ENCODE assay signal across 25 mouse cellular contexts in genomic region chr3:144433039-144433438, GRCm38 (mm10).
"Had no signal": no experiment of that assay in that cellular context is flagged by ENCODE, and none has a peak within 500 bp of the region (broad histone marks: within the 10 kb centered on the region; RNA-seq: fewer than 3 reads in every experiment).

No protein-coding gene starts in this region.

- H3K36me3 ChIP-seq: intestine, embryonic 15.5 days had no signal

- H3K4me1 ChIP-seq: intestine, embryonic 15.5 days; limb, embryonic 10.5 days; limb, embryonic 12.5 days; liver, embryonic 13.5 days; liver, embryonic 15.5 days had no signal

- H3K9ac ChIP-seq: heart, embryonic 12.5 days; hindbrain, embryonic 12.5 days; hindbrain, embryonic 14.5 days; intestine, embryonic 15.5 days; limb, embryonic 12.5 days; liver, embryonic 13.5 days; liver, embryonic 15.5 days had no signal

- DNase-seq: gastrocnemius, postnatal 10 days; gastrocnemius, postnatal 25 days; heart, adult 2 months; heart, postnatal 10 days; heart, postnatal 36 days; kidney, adult 18-20 months; kidney, adult 8-10 months; kidney, postnatal 10 days; kidney, postnatal 25 days; kidney, postnatal 4 days; liver; liver, embryonic 13.5 days had no signal

- H3K9me3 ChIP-seq: heart, embryonic 12.5 days; hindbrain, embryonic 10.5 days; hindbrain, embryonic 12.5 days; intestine, embryonic 15.5 days; limb, embryonic 10.5 days; limb, embryonic 12.5 days; liver, embryonic 13.5 days; liver, embryonic 15.5 days had no signal

- H3K4me2 ChIP-seq: heart, embryonic 12.5 days; hindbrain, embryonic 12.5 days; hindbrain, embryonic 14.5 days; intestine, embryonic 15.5 days; limb, embryonic 12.5 days; liver, embryonic 11.5 days; liver, embryonic 13.5 days; liver, embryonic 15.5 days had no signal

- H3K27ac ChIP-seq: heart, adult 2 months; hindbrain, embryonic 10.5 days; hindbrain, embryonic 12.5 days; hindbrain, embryonic 14.5 days; intestine, embryonic 15.5 days; layer of hippocampus, adult 2 months; left cerebral cortex, adult 2 months; limb, embryonic 10.5 days; limb, embryonic 12.5 days; liver, embryonic 13.5 days; liver, embryonic 15.5 days had no signal

- H3K4me3 ChIP-seq: heart, adult 2 months; heart, embryonic 12.5 days; hindbrain, embryonic 10.5 days; hindbrain, embryonic 12.5 days; intestine, embryonic 15.5 days; layer of hippocampus, adult 2 months; left cerebral cortex, adult 2 months; limb, embryonic 10.5 days; limb, embryonic 12.5 days; liver, embryonic 13.5 days; liver, embryonic 15.5 days had no signal

- ATAC-seq: hindbrain, embryonic 16.5 days; intestine, embryonic 15.5 days; intestine, postnatal 0 days had no signal

- H3K27me3 ChIP-seq: heart, embryonic 12.5 days; hindbrain, embryonic 12.5 days; intestine, embryonic 15.5 days; limb, embryonic 12.5 days; liver, embryonic 13.5 days; liver, embryonic 15.5 days had no signal
